Mouse (Mus musculus): ENCODE measurements at regions not wholly inside any gene's neighbourhood (a gene's known extent, or its start where the extent isn't known, plus 50 kb on each side); places are given as distances from the start of the nearest gene placed in this dataset.

- no peaks in the 10 kb centered on the region for H3K79me2 ChIP-seq (ENCODE audit: control insufficient read depth, insufficient read depth, low read length)
- H3K4me1 ChIP-seq (ENCODE audit: control insufficient read depth, insufficient read depth, low read length), result no peaks in the 10 kb centered on the region
- H3K36me3 ChIP-seq (ENCODE audit: control insufficient read depth, insufficient read depth, low read length), result no peaks in the 10 kb centered on the region
- H3K9ac ChIP-seq (ENCODE audit: low read depth, low read length), result no peak overlapping the region
- DNase-seq (ENCODE audit: extremely low read depth, low read depth, low spot score), result no peak
- no peaks in the 10 kb centered on the region for H3K27me3 ChIP-seq (ENCODE audit: control insufficient read depth, insufficient read depth, low read length)
- no peak for TF ChIP-seq POLR2A (IDR thresholded peaks at IDR 0.05; ENCODE audit: extremely low read depth, insufficient read depth, low read length)
- no peak for TF ChIP-seq CTCF (IDR thresholded peaks at IDR 0.05; ENCODE audit: low read depth, low read length)
- H3K27ac ChIP-seq (replicated peaks; ENCODE audit: insufficient read depth, low read depth, low read length), result no peak overlapping the region
- H3K4me3 ChIP-seq (ENCODE audit: insufficient read depth, low read depth, low read length), result no peak overlapping the region
- 79% methylated on average over 8 of the region's 8 CpGs for WGBS
Observed at GRCm38 (mm10) chr8:103188720-103189498, 403.5 kb upstream of the Cdh11 start.

GRCm38 (mm10) chr8:103198251-103198650 is 412.8 kb upstream of the Cdh11 start:
- TF ChIP-seq POLR2A (IDR thresholded peaks at IDR 0.05; ENCODE audit: extremely low read depth, insufficient read depth, low read length) (no peak), CTCF (IDR thresholded peaks at IDR 0.05; ENCODE audit: low read depth, low read length) (no peak)
- DNase-seq (ENCODE audit: extremely low read depth, low read depth, low spot score), result no peak
- WGBS, result 62% methylated on average over 3 of the region's 3 CpGs
- no peak overlapping the region for H3K27ac ChIP-seq (replicated peaks; ENCODE audit: insufficient read depth, low read depth, low read length)
- no peak overlapping the region for H3K4me3 ChIP-seq (ENCODE audit: insufficient read depth, low read depth, low read length)
- H3K9ac ChIP-seq (ENCODE audit: low read depth, low read length), result no peak overlapping the region
- H3K4me1 ChIP-seq (ENCODE audit: control insufficient read depth, insufficient read depth, low read length), result no peaks in the 10 kb centered on the region
- H3K27me3 ChIP-seq (ENCODE audit: control insufficient read depth, insufficient read depth, low read length), result no peaks in the 10 kb centered on the region
- H3K79me2 ChIP-seq (ENCODE audit: control insufficient read depth, insufficient read depth, low read length), result no peaks in the 10 kb centered on the region
- no peaks in the 10 kb centered on the region for H3K36me3 ChIP-seq (ENCODE audit: control insufficient read depth, insufficient read depth, low read length)

DNA sequence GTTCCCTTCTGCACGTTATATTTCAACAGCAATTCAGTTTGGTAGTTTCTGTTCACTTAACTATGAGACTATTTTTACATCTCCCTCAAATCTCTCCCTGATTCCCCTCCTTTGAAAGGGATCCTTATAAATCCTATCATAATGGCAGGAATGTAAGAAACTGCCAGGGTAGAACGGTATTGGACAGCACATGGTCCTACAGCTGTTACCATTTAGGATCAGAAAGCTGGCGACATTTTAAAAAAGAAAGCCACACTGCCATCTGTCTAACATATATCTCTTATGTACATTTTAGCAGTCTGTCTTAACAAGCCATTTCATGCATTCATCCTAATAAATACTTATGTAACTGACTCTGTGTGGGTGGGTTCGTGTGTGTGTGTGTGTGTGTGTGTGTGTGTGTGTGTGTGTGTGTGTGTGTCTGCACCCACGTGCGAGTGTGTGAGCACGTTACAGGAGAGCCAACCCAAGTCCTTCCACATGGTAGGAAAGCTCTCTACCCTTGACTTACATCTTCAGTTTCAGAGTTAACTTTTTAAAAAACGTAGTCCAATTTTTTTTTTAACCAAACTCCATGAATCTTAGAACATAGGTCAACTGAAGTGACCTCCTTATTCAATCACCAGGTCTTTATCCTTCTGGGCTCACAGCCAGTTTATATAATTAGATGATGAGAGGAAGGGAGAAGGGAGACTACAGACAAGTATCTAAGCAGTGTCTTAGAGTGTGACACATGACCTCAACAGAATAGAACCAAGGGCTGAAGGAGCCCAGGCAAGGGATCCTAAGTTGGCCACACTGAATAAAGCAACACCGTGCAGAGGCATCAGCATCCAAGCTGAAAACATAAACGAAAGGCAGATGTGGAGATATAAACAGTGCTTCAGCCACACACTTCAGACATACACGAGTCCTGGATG is 414.5 kb upstream of the Cdh11 start:
- Histone ChIP-seq H3K4me1 (ENCODE audit: control insufficient read depth, insufficient read depth, low read length) (peaks cover 4% of the 10 kb centered on the region; the same call in 1 of the 2 replicates), H3K36me3 (ENCODE audit: control insufficient read depth, insufficient read depth, low read length) (no peaks in the 10 kb centered on the region), H3K9ac (ENCODE audit: low read depth, low read length) (no peak overlapping the region), H3K79me2 (ENCODE audit: control insufficient read depth, insufficient read depth, low read length) (no peaks in the 10 kb centered on the region), H3K4me3 (ENCODE audit: insufficient read depth, low read depth, low read length) (no peak overlapping the region), H3K27ac (replicated peaks; ENCODE audit: insufficient read depth, low read depth, low read length) (no peak overlapping the region), H3K27me3 (ENCODE audit: control insufficient read depth, insufficient read depth, low read length) (no peaks in the 10 kb centered on the region)
- 79% methylated on average over 11 of the region's 11 CpGs for WGBS
- no peak for TF ChIP-seq POLR2A (IDR thresholded peaks at IDR 0.05; ENCODE audit: extremely low read depth, insufficient read depth, low read length)
- no peak for TF ChIP-seq CTCF (IDR thresholded peaks at IDR 0.05; ENCODE audit: low read depth, low read length)
- no peak for DNase-seq (ENCODE audit: extremely low read depth, low read depth, low spot score)

DNA sequence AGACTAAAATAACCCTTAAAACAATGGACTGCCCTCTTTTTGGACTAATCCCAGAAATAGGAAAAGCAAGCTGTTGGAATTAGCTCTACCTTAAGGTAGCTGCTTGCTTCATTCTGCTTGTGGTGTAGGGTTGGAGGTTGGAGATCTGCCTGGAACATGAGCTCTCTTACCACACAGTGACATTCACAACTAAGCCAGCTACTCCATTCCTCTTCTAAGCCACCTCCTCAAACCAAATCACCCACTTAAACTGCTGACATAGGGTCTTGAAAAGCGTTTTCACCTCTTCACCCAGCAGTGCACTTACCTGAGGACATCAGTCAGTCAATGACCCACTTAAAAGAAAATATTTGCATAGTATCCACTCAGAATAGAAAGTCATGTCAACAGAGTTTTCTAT is 418.3 kb upstream of the Cdh11 start:
- 5% methylated on average over 1 of the region's 1 CpGs for WGBS
- DNase-seq (ENCODE audit: extremely low read depth, low read depth, low spot score), result peak; percentile 57
- TF ChIP-seq CTCF (IDR thresholded peaks at IDR 0.05; ENCODE audit: low read depth, low read length) (no peak), POLR2A (IDR thresholded peaks at IDR 0.05; ENCODE audit: extremely low read depth, insufficient read depth, low read length) (no peak)

GRCm38 (mm10) chr8:103214606-103215005 is 429.2 kb upstream of the Cdh11 start:
- H3K4me1 ChIP-seq (ENCODE audit: control insufficient read depth, insufficient read depth, low read length), result no peaks in the 10 kb centered on the region
- TF ChIP-seq POLR2A (IDR thresholded peaks at IDR 0.05; ENCODE audit: extremely low read depth, insufficient read depth, low read length) (no peak), CTCF (IDR thresholded peaks at IDR 0.05; ENCODE audit: low read depth, low read length) (no peak)
- DNase-seq (ENCODE audit: extremely low read depth, low read depth, low spot score), result no peak

More for the DNA sequence above, 418.3 kb upstream of the Cdh11 start:
- Histone ChIP-seq H3K4me1 (ENCODE audit: control insufficient read depth, insufficient read depth, low read length) (peaks cover 4% of the 10 kb centered on the region; the same call in 1 of the 2 replicates), H3K27me3 (ENCODE audit: control insufficient read depth, insufficient read depth, low read length) (no peaks in the 10 kb centered on the region), H3K9ac (ENCODE audit: low read depth, low read length) (no peak overlapping the region), H3K27ac (replicated peaks; ENCODE audit: insufficient read depth, low read depth, low read length) (no peak overlapping the region), H3K4me3 (ENCODE audit: insufficient read depth, low read depth, low read length) (no peak overlapping the region), H3K36me3 (ENCODE audit: control insufficient read depth, insufficient read depth, low read length) (no peaks in the 10 kb centered on the region), H3K79me2 (ENCODE audit: control insufficient read depth, insufficient read depth, low read length) (no peaks in the 10 kb centered on the region)

More at GRCm38 (mm10) chr8:103214606-103215005, 429.2 kb upstream of the Cdh11 start:
- Histone ChIP-seq H3K79me2 (ENCODE audit: control insufficient read depth, insufficient read depth, low read length) (no peaks in the 10 kb centered on the region), H3K27ac (replicated peaks; ENCODE audit: insufficient read depth, low read depth, low read length) (no peak overlapping the region), H3K4me3 (ENCODE audit: insufficient read depth, low read depth, low read length) (no peak overlapping the region), H3K9ac (ENCODE audit: low read depth, low read length) (no peak overlapping the region), H3K36me3 (ENCODE audit: control insufficient read depth, insufficient read depth, low read length) (no peaks in the 10 kb centered on the region), H3K27me3 (ENCODE audit: control insufficient read depth, insufficient read depth, low read length) (no peaks in the 10 kb centered on the region)
- 58% methylated on average over 2 of the region's 2 CpGs for WGBS
